8 mouse cellular contexts compared by ENCODE assay signal in the genomic region with DNA sequence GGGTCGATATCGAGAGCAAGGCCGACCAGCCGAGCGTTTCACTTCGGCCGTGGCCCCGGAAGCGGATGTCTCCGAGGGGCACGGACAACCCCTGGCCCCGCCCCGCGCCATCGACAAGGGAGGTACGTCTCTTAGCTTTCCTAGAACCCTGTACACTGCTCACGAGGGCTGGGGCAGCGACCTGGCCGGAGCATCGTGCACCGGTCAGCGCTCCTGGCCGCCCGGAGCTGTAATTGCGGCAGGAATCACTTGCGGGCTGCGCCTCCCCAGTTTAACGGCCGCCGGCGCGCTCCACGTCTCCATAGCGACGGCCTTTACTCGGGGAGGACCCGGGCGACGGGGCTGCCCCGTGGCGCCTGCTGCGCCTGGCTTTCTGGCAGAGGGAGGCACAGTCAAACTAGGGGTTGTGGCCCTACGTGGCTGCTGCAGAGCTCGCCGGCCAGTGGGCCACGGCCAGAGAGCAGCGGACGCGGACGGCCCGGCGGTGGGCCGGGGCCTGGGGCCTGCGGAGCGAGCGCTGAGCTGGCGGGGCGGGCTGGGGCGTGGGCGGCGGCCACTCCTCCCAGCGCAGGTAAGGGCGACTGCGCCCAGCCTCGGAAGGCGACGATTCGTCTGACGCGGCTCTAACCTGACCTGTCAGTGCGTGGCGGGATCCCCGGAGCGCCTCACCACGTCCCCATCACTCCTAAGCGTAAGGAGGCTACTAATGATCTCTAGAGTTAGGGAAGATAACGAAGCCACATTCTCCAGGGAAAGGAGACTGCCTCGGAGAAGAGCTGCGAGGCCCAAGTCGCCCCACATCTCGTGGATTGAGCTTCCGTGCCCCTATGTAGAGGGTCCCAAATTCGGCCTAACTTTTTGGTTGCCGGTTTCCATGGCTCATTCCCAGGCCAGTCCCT. TPM values are rescaled to one million over a fixed set of nuclear protein-coding genes. Genes with fewer than 3 reads are reported as not detected.
A peak's percentile ranks its signal among the peaks of the same experiment; 100 is the strongest.
DNase-seq lines count a peak whose midpoint lies in the region; ATAC-seq and TF ChIP-seq lines count a peak whose summit lies in the region.

A gene (plus strand): TSS at position 94 of the 899 bp plus-strand sequence.
A gene (minus strand): TSS at position 366 of the 899 bp plus-strand sequence.

- peaks cover 6% of the 10 kb centered on the region; the same call in 1 of the 2 replicates for H3K36me3 ChIP-seq in ES-Bruce4 (ENCODE audit: control insufficient read depth, insufficient read depth, low read length, poor library complexity, severe bottlenecking)
- no peaks in the 10 kb centered on the region for H3K36me3 ChIP-seq in forebrain, embryonic 16.5 days (ENCODE audit: control insufficient read depth, insufficient read depth)
- peaks cover 3% of the 10 kb centered on the region for H3K36me3 ChIP-seq in neural tube, embryonic 14.5 days (ENCODE audit: control insufficient read depth, insufficient read depth, low read length)
- no peaks in the 10 kb centered on the region for H3K36me3 ChIP-seq in testis, adult 2 months (ENCODE audit: control insufficient read depth, insufficient read depth, low read length)

- H3K27ac ChIP-seq in ES-Bruce4 (ENCODE audit: insufficient read depth, low read length) = peak within 1 kb of the TSS; percentile 59; the same call in 1 of the 2 replicates
- H3K27ac ChIP-seq in forebrain, embryonic 16.5 days (ENCODE audit: low read length) = peak within 1 kb of the TSS; percentile 90
- peak within 1 kb of the TSS; percentile 89 for H3K27ac ChIP-seq in neural tube, embryonic 14.5 days (ENCODE audit: low read depth, low read length)
- peak within 1 kb of the TSS; percentile 88 for H3K27ac ChIP-seq in testis, adult 2 months (ENCODE audit: control insufficient read depth, insufficient read depth, low read depth, low read length)

- under 1% methylated on average over 83 of the region's 84 CpGs for WGBS in forebrain, embryonic 16.5 days
- under 1% methylated on average over 79 of the region's 84 CpGs for WGBS in neural tube, embryonic 14.5 days

- peak within 1 kb of the TSS; percentile 66 for H3K4me2 ChIP-seq in forebrain, embryonic 16.5 days (ENCODE audit: low read length)
- H3K4me2 ChIP-seq in neural tube, embryonic 14.5 days (ENCODE audit: low read depth, low read length) = peak within 1 kb of the TSS; percentile 54

- peak within 1 kb of the TSS; percentile 76 for H3K9ac ChIP-seq in ES-Bruce4 (ENCODE audit: low read depth, poor library complexity, severe bottlenecking)
- H3K9ac ChIP-seq in forebrain, embryonic 16.5 days (replicated peaks; ENCODE audit: low read depth, low read length) = peak within 1 kb of the TSS; percentile 96
- peak within 1 kb of the TSS; percentile 86 for H3K9ac ChIP-seq in neural tube, embryonic 14.5 days (replicated peaks; ENCODE audit: low read depth, low read length)

- intact Hi-C loops in heart, postnatal 25 days (cut with DNase I) = loop anchor here (2.0 to 5.0 kb wide), 2 partner anchors 15 to 49 kb away; a partner anchor contains a TSS

- TF ChIP-seq POLR2A in ES-Bruce4 (IDR thresholded peaks at IDR 0.05; ENCODE audit: insufficient read depth, low read length) = no peak
- TF ChIP-seq POLR2A in testis, adult 2 months (IDR thresholded peaks at IDR 0.05; ENCODE audit: control insufficient read depth, low read depth, low read length) = peak; percentile 68

- H3K4me3 ChIP-seq in ES-Bruce4 (ENCODE audit: low read depth, low read length) = peak within 1 kb of the TSS; percentile 97
- peak within 1 kb of the TSS; percentile 99 for H3K4me3 ChIP-seq in forebrain, embryonic 16.5 days (replicated peaks; ENCODE audit: low read length)
- H3K4me3 ChIP-seq in neural tube, embryonic 14.5 days (ENCODE audit: low read depth, low read length) = peak within 1 kb of the TSS; percentile 94
- H3K4me3 ChIP-seq in testis, adult 2 months (ENCODE audit: control insufficient read depth, low read depth, low read length) = peak within 1 kb of the TSS; percentile 90

- peak; percentile 96 for ATAC-seq in forebrain, embryonic 16.5 days
- peak; percentile 94 for ATAC-seq in neural tube, embryonic 14.5 days (ENCODE audit: low read depth)

- no peak for TF ChIP-seq EP300 in ES-Bruce4 (IDR thresholded peaks at IDR 0.05; ENCODE audit: insufficient read depth, low read depth, low read length)

- no peak for TF ChIP-seq CTCF in ES-Bruce4 (IDR thresholded peaks at IDR 0.05; ENCODE audit: low read depth, low read length)
- TF ChIP-seq CTCF in testis, adult 2 months (IDR thresholded peaks at IDR 0.05; ENCODE audit: control insufficient read depth, insufficient read depth, insufficient replicate concordance, low read depth, low read length) = no peak

- no peaks in the 10 kb centered on the region for H3K9me3 ChIP-seq in ES-Bruce4 (replicated peaks; ENCODE audit: control insufficient read depth, insufficient read depth, low read length, poor library complexity, severe bottlenecking)
- H3K9me3 ChIP-seq in forebrain, embryonic 16.5 days (ENCODE audit: control insufficient read depth, low read length) = no peaks in the 10 kb centered on the region
- no peaks in the 10 kb centered on the region for H3K9me3 ChIP-seq in neural tube, embryonic 14.5 days (ENCODE audit: control insufficient read depth, low read length)

- DNase-seq in cerebellum, adult 18-20 months = peak; percentile 88 to 90
- DNase-seq in heart, postnatal 25 days (ENCODE audit: low spot score) = peak; percentile 75
- peak; percentile 82 to 91 for DNase-seq in layer of hippocampus, adult 18-20 months (ENCODE audit: low spot score in 2 of 2)
- DNase-seq in lung, adult 18-20 months = peak; percentile 85 to 87

- no peaks in the 10 kb centered on the region for H3K4me1 ChIP-seq in ES-Bruce4 (ENCODE audit: control insufficient read depth, insufficient read depth, low read length)
- peaks cover 15% of the 10 kb centered on the region for H3K4me1 ChIP-seq in forebrain, embryonic 16.5 days (replicated peaks; ENCODE audit: control insufficient read depth, insufficient read depth, low read length)
- H3K4me1 ChIP-seq in neural tube, embryonic 14.5 days (ENCODE audit: control insufficient read depth, insufficient read depth, low read length) = peaks cover 13% of the 10 kb centered on the region
- H3K4me1 ChIP-seq in testis, adult 2 months (ENCODE audit: control insufficient read depth, insufficient read depth, low read length) = peaks cover 3% of the 10 kb centered on the region

- H3K27me3 ChIP-seq in ES-Bruce4 (ENCODE audit: control insufficient read depth, insufficient read depth, low read length, poor library complexity, severe bottlenecking) = no peaks in the 10 kb centered on the region
- H3K27me3 ChIP-seq in forebrain, embryonic 16.5 days (replicated peaks; ENCODE audit: control insufficient read depth, insufficient read depth, low read length) = no peaks in the 10 kb centered on the region
- H3K27me3 ChIP-seq in neural tube, embryonic 14.5 days (ENCODE audit: control insufficient read depth, insufficient read depth, low read length) = no peaks in the 10 kb centered on the region
- no peaks in the 10 kb centered on the region for H3K27me3 ChIP-seq in testis, adult 2 months (ENCODE audit: control insufficient read depth, insufficient read depth, low read length)

RNA-seq across cellular contexts. Expression of the first gene that starts in this region (rescaled TPM):
- 29.1 and 36.4 TPM in 2 replicates for polyA plus RNA-seq in ES-Bruce4 (2011; ENCODE audit: insufficient read depth, insufficient read length, low read depth, missing spikeins)
- 51.8 and 54.2 TPM in 2 replicates for polyA plus RNA-seq in forebrain, embryonic 16.5 days (2015; fragmentation: Nextera tagmentation; extraction: Ambion mirVana)
- 10 to 100 TPM; 18.5 to 22.1 TPM for total RNA-seq in heart, postnatal 25 days (2021)
- 10 to 100 TPM; 38.4 to 39.4 TPM for total RNA-seq in layer of hippocampus, adult 18-20 months (2021)
- polyA plus RNA-seq in neural tube, embryonic 14.5 days (2014; fragmentation: Nextera tagmentation; extraction: Ambion mirVana) = 64.9 and 67.5 TPM in 2 replicates
- polyA plus RNA-seq in testis, adult 2 months (2012; rRNA removed) = 170 and 200 TPM in 2 replicates

RNA-seq across cellular contexts. Expression of the second gene that starts in this region (rescaled TPM):
- polyA plus RNA-seq in ES-Bruce4 (2011; ENCODE audit: insufficient read depth, insufficient read length, low read depth, missing spikeins) = 126 and 132 TPM in 2 replicates
- polyA plus RNA-seq in forebrain, embryonic 16.5 days (2015; fragmentation: Nextera tagmentation; extraction: Ambion mirVana) = 278 and 305 TPM in 2 replicates
- total RNA-seq in heart, postnatal 25 days (2021) = 100 to 1,000 TPM; 138 to 145 TPM
- 100 to 1,000 TPM; 149 to 170 TPM for total RNA-seq in layer of hippocampus, adult 18-20 months (2021)
- polyA plus RNA-seq in neural tube, embryonic 14.5 days (2014; fragmentation: Nextera tagmentation; extraction: Ambion mirVana) = 336 TPM in 2 replicates
- polyA plus RNA-seq in testis, adult 2 months (2012; rRNA removed) = 613 and 684 TPM in 2 replicates

Comparison
In these comparisons a context has a peak if more than half of its experiments do, and no peak if none do; other contexts are left out.
1. Peak in every context shown above with its lines: DNase-seq, ATAC-seq, H3K4me3 ChIP-seq and H3K27ac ChIP-seq.